Mouse (Mus musculus): Measurements from ENCODE around the gene Zfp329. TPM values are rescaled to one million over a fixed set of nuclear protein-coding genes. Genes with fewer than 3 reads are reported as not detected.
"Not testable (repeated sequence)": the region's sequence is repeated elsewhere in the genome, so short reads cannot be mapped to it uniquely, and the experiment has no call there.

The Zfp329 gene
- polyA plus RNA-seq, 1 experiment from 2014 or later, result 24.4 TPM

GRCm38 (mm10) chr7:12799554-12799953 is 19.1 kb downstream of the Zfp329 start:
- WGBS, result 79% methylated on average over 1 of the region's 1 CpGs
- Histone ChIP-seq H3K4me1 (ENCODE audit: control insufficient read depth, insufficient read depth, low read length) (peaks cover 3% of the 10 kb centered on the region; the same call in 1 of the 2 replicates), H3K9ac (replicated peaks; ENCODE audit: low read depth, low read length) (no peak overlapping the region), H3K27me3 (ENCODE audit: control insufficient read depth, insufficient read depth, low read length) (no peaks in the 10 kb centered on the region), H3K4me3 (ENCODE audit: low read depth, low read length) (no peak overlapping the region), H3K36me3 (ENCODE audit: control insufficient read depth, insufficient read depth, low read length) (no peaks in the 10 kb centered on the region), H3K9me3 (ENCODE audit: control insufficient read depth, low read depth, low read length) (peaks cover 6% of the 10 kb centered on the region; the same call in 1 of the 2 replicates), H3K27ac (ENCODE audit: low read length) (no peak overlapping the region), H3K4me2 (replicated peaks; ENCODE audit: low read depth, low read length) (no peak overlapping the region)
- ATAC-seq (ENCODE audit: insufficient number of reproducible peaks, insufficient read depth, low FRiP score, low read depth), result no peak

DNA sequence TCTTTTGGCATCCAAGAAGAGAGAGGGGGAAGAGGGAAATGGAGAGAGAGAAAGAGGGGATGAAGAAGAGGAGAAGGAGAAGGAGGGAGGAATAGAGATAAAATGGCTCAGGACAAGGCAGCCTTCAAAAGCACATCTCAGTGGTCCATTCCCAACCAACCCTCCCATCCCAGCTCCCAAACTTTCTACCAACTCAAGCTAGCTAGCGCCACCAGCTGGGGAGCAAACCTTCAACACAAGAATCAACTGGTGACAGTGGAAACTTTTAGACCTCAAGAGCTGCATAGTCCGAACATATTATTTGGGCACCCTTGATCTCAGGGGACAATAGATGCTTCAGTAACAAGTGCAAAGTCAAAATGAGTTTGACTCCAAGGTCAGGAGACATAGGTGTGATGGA is 20.7 kb downstream of the Zfp329 start:
- 62% methylated on average over 2 of the region's 2 CpGs for WGBS
- Histone ChIP-seq H3K27me3 (ENCODE audit: control insufficient read depth, insufficient read depth, low read length) (no peaks in the 10 kb centered on the region), H3K9me3 (ENCODE audit: control insufficient read depth, low read depth, low read length) (peaks cover 6% of the 10 kb centered on the region; the same call in 1 of the 2 replicates), H3K36me3 (ENCODE audit: control insufficient read depth, insufficient read depth, low read length) (no peaks in the 10 kb centered on the region), H3K9ac (replicated peaks; ENCODE audit: low read depth, low read length) (no peak overlapping the region), H3K4me3 (ENCODE audit: low read depth, low read length) (no peak overlapping the region), H3K4me1 (ENCODE audit: control insufficient read depth, insufficient read depth, low read length) (peaks cover 2% of the 10 kb centered on the region; the same call in 1 of the 2 replicates), H3K4me2 (replicated peaks; ENCODE audit: low read depth, low read length) (no peak overlapping the region), H3K27ac (ENCODE audit: low read length) (no peak overlapping the region)
- ATAC-seq (ENCODE audit: insufficient number of reproducible peaks, insufficient read depth, low FRiP score, low read depth), result no peak

DNA sequence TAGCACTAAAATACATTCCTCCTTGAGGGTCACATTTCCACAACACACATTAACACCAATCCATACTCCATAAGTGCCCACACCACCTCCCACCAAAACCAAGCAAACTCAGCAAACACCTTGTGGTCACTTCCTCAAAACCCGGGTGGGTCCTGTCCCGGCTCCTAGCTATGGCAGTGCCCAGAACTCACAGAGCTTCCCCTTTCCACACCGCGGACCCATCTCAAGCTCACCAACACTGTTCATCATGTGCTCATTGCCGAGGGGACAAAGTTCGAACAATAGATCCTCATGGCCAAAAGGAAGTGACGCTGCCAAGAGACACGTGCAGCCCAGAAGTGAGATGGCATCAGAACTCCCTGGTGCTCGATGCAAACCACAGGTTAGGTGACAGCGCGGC is 26.0 kb downstream of the Zfp329 start:
- H3K9ac ChIP-seq (replicated peaks; ENCODE audit: low read depth, low read length); H3K36me3 ChIP-seq (ENCODE audit: control insufficient read depth, insufficient read depth, low read length); H3K4me1 ChIP-seq (ENCODE audit: control insufficient read depth, insufficient read depth, low read length); H3K27ac ChIP-seq (ENCODE audit: low read length); H3K27me3 ChIP-seq (ENCODE audit: control insufficient read depth, insufficient read depth, low read length); H3K4me2 ChIP-seq (replicated peaks; ENCODE audit: low read depth, low read length); H3K4me3 ChIP-seq (ENCODE audit: low read depth, low read length); H3K9me3 ChIP-seq (ENCODE audit: control insufficient read depth, low read depth, low read length); ATAC-seq (ENCODE audit: insufficient number of reproducible peaks, insufficient read depth, low FRiP score, low read depth): not testable (repeated sequence)
- 86% methylated on average over 11 of the region's 11 CpGs for WGBS

GRCm38 (mm10) chr7:12788025-12788424 is 30.6 kb downstream of the Zfp329 start:
- 24% methylated on average over 5 of the region's 5 CpGs for WGBS
- H3K9ac ChIP-seq (replicated peaks; ENCODE audit: low read depth, low read length), result no peak overlapping the region
- H3K36me3 ChIP-seq (ENCODE audit: control insufficient read depth, insufficient read depth, low read length), result no peaks in the 10 kb centered on the region
- no peaks in the 10 kb centered on the region for H3K4me1 ChIP-seq (ENCODE audit: control insufficient read depth, insufficient read depth, low read length)
- no peak overlapping the region for H3K27ac ChIP-seq (ENCODE audit: low read length)
- no peak for ATAC-seq (ENCODE audit: insufficient number of reproducible peaks, insufficient read depth, low FRiP score, low read depth)
- no peak overlapping the region for H3K4me2 ChIP-seq (replicated peaks; ENCODE audit: low read depth, low read length)
- no peak overlapping the region for H3K4me3 ChIP-seq (ENCODE audit: low read depth, low read length)
- H3K27me3 ChIP-seq (ENCODE audit: control insufficient read depth, insufficient read depth, low read length), result no peaks in the 10 kb centered on the region
- no peaks in the 10 kb centered on the region for H3K9me3 ChIP-seq (ENCODE audit: control insufficient read depth, low read depth, low read length)

GRCm38 (mm10) chr7:12787333-12787732 is 31.3 kb downstream of the Zfp329 start:
- Histone ChIP-seq H3K4me2 (replicated peaks; ENCODE audit: low read depth, low read length) (no peak overlapping the region), H3K27ac (ENCODE audit: low read length) (no peak overlapping the region), H3K9ac (replicated peaks; ENCODE audit: low read depth, low read length) (no peak overlapping the region), H3K27me3 (ENCODE audit: control insufficient read depth, insufficient read depth, low read length) (no peaks in the 10 kb centered on the region), H3K9me3 (ENCODE audit: control insufficient read depth, low read depth, low read length) (no peaks in the 10 kb centered on the region), H3K4me1 (ENCODE audit: control insufficient read depth, insufficient read depth, low read length) (no peaks in the 10 kb centered on the region), H3K36me3 (ENCODE audit: control insufficient read depth, insufficient read depth, low read length) (no peaks in the 10 kb centered on the region), H3K4me3 (ENCODE audit: low read depth, low read length) (no peak overlapping the region)
- WGBS, result 74% methylated on average over 6 of the region's 6 CpGs
- no peak for ATAC-seq (ENCODE audit: insufficient number of reproducible peaks, insufficient read depth, low FRiP score, low read depth)

DNA sequence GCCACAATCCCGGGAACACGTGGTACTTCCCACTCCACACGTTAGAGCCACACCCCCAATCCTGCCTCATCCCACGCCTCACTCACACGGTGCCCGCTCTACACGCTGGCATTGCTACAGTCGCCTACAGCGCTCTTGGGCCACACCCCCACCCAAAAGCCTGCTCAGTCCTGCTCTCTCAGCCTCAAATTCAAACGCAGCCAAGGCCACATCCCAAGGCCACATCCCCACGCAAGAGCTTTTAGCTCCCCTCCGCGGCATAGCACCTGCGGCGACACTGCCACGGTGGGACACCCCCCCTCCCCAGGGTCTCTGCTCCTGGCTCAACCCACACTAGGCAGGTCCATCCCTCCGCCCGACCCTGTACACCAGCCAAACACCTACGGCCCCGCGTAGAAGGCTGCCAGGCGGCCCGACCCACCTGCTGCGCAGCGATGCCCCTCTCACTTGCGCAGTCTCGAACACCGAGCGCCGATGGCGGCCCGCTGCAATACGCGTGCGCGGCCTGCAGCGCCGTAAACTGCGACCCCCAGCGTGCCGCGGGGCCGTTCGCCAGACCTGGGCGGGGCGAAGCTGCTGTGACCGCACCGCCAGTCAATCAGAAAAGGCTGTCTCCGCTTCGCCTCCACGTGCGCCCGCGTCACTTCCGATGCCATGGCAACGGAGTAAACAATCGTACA is 38.4 kb downstream of the Zfp329 start:
- under 1% methylated on average over 57 of the region's 57 CpGs for whole genome bisulfite sequencing
- peak; percentile 94 for ATAC-seq (ENCODE audit: insufficient number of reproducible peaks, insufficient read depth, low FRiP score, low read depth)
- Histone ChIP-seq H3K27ac (ENCODE audit: low read length) (no peak overlapping the region), H3K9ac (replicated peaks; ENCODE audit: low read depth, low read length) (peak overlapping the region; percentile 57), H3K4me2 (replicated peaks; ENCODE audit: low read depth, low read length) (peak overlapping the region; percentile 98), H3K27me3 (ENCODE audit: control insufficient read depth, insufficient read depth, low read length) (no peaks in the 10 kb centered on the region), H3K4me3 (ENCODE audit: low read depth, low read length) (peak overlapping the region; percentile 70), H3K4me1 (ENCODE audit: control insufficient read depth, insufficient read depth, low read length) (no peaks in the 10 kb centered on the region), H3K36me3 (ENCODE audit: control insufficient read depth, insufficient read depth, low read length) (no peaks in the 10 kb centered on the region), H3K9me3 (ENCODE audit: control insufficient read depth, low read depth, low read length) (no peaks in the 10 kb centered on the region)

GRCm38 (mm10) chr7:12779782-12780150 is 38.9 kb downstream of the Zfp329 start:
- H3K4me2 ChIP-seq (replicated peaks; ENCODE audit: low read depth, low read length), result peak overlapping the region; percentile 98
- no peaks in the 10 kb centered on the region for H3K27me3 ChIP-seq (ENCODE audit: control insufficient read depth, insufficient read depth, low read length)
- H3K36me3 ChIP-seq (ENCODE audit: control insufficient read depth, insufficient read depth, low read length), result no peaks in the 10 kb centered on the region
- H3K4me3 ChIP-seq (ENCODE audit: low read depth, low read length), result peak overlapping the region; percentile 70
- no peaks in the 10 kb centered on the region for H3K9me3 ChIP-seq (ENCODE audit: control insufficient read depth, low read depth, low read length)
- 0 out of 2 replicates have a peak, but pooled peaks have one; percentile 25 for ATAC-seq (ENCODE audit: insufficient number of reproducible peaks, insufficient read depth, low FRiP score, low read depth)
- no peaks in the 10 kb centered on the region for H3K4me1 ChIP-seq (ENCODE audit: control insufficient read depth, insufficient read depth, low read length)
- no peak overlapping the region for H3K27ac ChIP-seq (ENCODE audit: low read length)
- H3K9ac ChIP-seq (replicated peaks; ENCODE audit: low read depth, low read length), result peak overlapping the region; percentile 57; the same call in 1 of the 2 replicates
- 18% methylated on average over 10 of the region's 10 CpGs for WGBS

DNA sequence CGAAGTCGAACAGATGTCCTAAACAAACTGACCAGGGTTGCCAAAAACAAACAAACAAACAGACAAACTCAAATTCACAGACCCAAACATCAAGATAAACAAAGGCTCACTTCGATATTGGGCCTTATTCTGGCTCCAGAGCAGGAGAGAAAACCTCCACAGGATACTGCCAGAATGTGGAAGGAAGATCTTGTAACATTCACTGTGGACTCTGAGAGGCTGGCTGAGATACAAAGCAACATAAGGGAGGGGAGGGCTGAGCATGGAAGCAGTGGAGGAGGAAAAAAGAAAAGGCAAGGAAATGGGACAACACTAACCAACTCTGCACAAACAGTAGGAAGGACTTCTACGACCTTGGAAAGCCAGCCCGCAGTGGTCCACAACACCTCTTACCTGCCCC is 39.5 kb downstream of the Zfp329 start:
- WGBS, result 89% methylated on average over 5 of the region's 5 CpGs
- no peak overlapping the region for H3K27ac ChIP-seq (ENCODE audit: low read length)
- no peak for ATAC-seq (ENCODE audit: insufficient number of reproducible peaks, insufficient read depth, low FRiP score, low read depth)

GRCm38 (mm10) chr7:12774606-12775005 is 44.1 kb downstream of the Zfp329 start:
- Histone ChIP-seq H3K9ac (replicated peaks; ENCODE audit: low read depth, low read length) (no peak overlapping the region), H3K4me3 (ENCODE audit: low read depth, low read length) (no peak overlapping the region), H3K4me1 (ENCODE audit: control insufficient read depth, insufficient read depth, low read length) (no peaks in the 10 kb centered on the region), H3K27me3 (ENCODE audit: control insufficient read depth, insufficient read depth, low read length) (no peaks in the 10 kb centered on the region), H3K27ac (ENCODE audit: low read length) (no peak overlapping the region), H3K36me3 (ENCODE audit: control insufficient read depth, insufficient read depth, low read length) (peaks cover 9% of the 10 kb centered on the region; the same call in 1 of the 2 replicates), H3K9me3 (ENCODE audit: control insufficient read depth, low read depth, low read length) (no peaks in the 10 kb centered on the region), H3K4me2 (replicated peaks; ENCODE audit: low read depth, low read length) (no peak overlapping the region)
- WGBS, result 92% methylated on average over 1 of the region's 1 CpGs
- no peak for ATAC-seq (ENCODE audit: insufficient number of reproducible peaks, insufficient read depth, low FRiP score, low read depth)

More for the DNA sequence above, 39.5 kb downstream of the Zfp329 start:
- Histone ChIP-seq H3K36me3 (ENCODE audit: control insufficient read depth, insufficient read depth, low read length) (peaks cover 3% of the 10 kb centered on the region; the same call in 1 of the 2 replicates), H3K4me2 (replicated peaks; ENCODE audit: low read depth, low read length) (no peak overlapping the region), H3K27me3 (ENCODE audit: control insufficient read depth, insufficient read depth, low read length) (no peaks in the 10 kb centered on the region), H3K4me3 (ENCODE audit: low read depth, low read length) (no peak overlapping the region), H3K9ac (replicated peaks; ENCODE audit: low read depth, low read length) (no peak overlapping the region), H3K9me3 (ENCODE audit: control insufficient read depth, low read depth, low read length) (no peaks in the 10 kb centered on the region), H3K4me1 (ENCODE audit: control insufficient read depth, insufficient read depth, low read length) (no peaks in the 10 kb centered on the region)
